ENCODE assay signal across 10 mouse cellular contexts in the genomic region with DNA sequence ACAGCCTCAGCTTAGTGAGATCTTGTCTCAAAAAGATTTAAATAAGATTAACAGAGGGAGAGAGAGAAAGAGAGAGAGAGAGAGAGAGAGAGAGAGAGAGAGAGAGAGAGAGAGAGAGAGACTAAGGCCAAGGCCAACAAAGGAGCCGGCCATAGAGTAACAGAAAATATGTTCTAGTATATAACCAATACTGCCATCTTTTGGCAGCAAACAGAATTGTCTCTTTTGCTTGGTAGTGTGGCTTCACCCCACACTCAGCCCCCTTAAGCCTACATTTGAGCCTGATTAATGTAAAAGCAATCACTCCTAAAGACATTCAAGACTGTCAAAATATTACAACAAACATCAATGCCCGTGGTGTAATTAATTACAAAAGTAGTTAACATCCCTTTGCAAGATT. TPM values are rescaled to one million over a fixed set of nuclear protein-coding genes. Genes with fewer than 3 reads are reported as not detected.
DNase-seq lines count a peak whose midpoint lies in the region; ATAC-seq lines count a peak whose summit lies in the region.
"Had no signal": no experiment of that assay in that cellular context is flagged by ENCODE, and none has a peak within 500 bp of the region (broad histone marks: within the 10 kb centered on the region; RNA-seq: fewer than 3 reads in every experiment).

No protein-coding gene starts in this region.

- no peaks in the 10 kb centered on the region for H3K9me3 ChIP-seq in heart, embryonic 12.5 days (replicated peaks)
- H3K9me3 ChIP-seq in neural tube, embryonic 11.5 days (ENCODE audit: control insufficient read depth, low read length) = no peaks in the 10 kb centered on the region
- H3K9me3 ChIP-seq in neural tube, embryonic 15.5 days (replicated peaks) = no peaks in the 10 kb centered on the region
- H3K9me3 ChIP-seq: midbrain, embryonic 15.5 days had no signal

- WGBS in heart, embryonic 12.5 days = 40% methylated on average over 2 of the region's 2 CpGs
- WGBS in neural tube, embryonic 11.5 days = 51% methylated on average over 2 of the region's 2 CpGs
- WGBS in neural tube, embryonic 15.5 days = 58% methylated on average over 2 of the region's 2 CpGs

- H3K4me3 ChIP-seq in heart, embryonic 12.5 days = no peak overlapping the region
- H3K4me3 ChIP-seq in neural tube, embryonic 11.5 days (ENCODE audit: low read depth, low read length) = no peak overlapping the region
- no peak overlapping the region for H3K4me3 ChIP-seq in neural tube, embryonic 15.5 days (replicated peaks)
- H3K4me3 ChIP-seq: erythroblast, embryonic 14.5 days; midbrain, embryonic 15.5 days had no signal

- no peak for ATAC-seq in heart, embryonic 12.5 days (ENCODE audit: insufficient number of reproducible peaks, low FRiP score)
- ATAC-seq in neural tube, embryonic 11.5 days (ENCODE audit: insufficient read depth, low FRiP score, low TSS enrichment) = peak; percentile 23; the same call in 1 of the 2 replicates
- ATAC-seq in neural tube, embryonic 15.5 days (ENCODE audit: low FRiP score) = no peak
- ATAC-seq in common myeloid progenitor, adult 5-6 weeks (replicated peaks; ENCODE audit: low read depth, poor library complexity, severe bottlenecking) = peak; percentile 92
- ATAC-seq: midbrain, embryonic 15.5 days had no signal

- H3K4me2 ChIP-seq in heart, embryonic 12.5 days = no peak overlapping the region
- no peak overlapping the region for H3K4me2 ChIP-seq in neural tube, embryonic 11.5 days (ENCODE audit: low read depth)
- H3K4me2 ChIP-seq in neural tube, embryonic 15.5 days = no peak overlapping the region
- H3K4me2 ChIP-seq: midbrain, embryonic 15.5 days had no signal

- no peaks in the 10 kb centered on the region for H3K4me1 ChIP-seq in heart, embryonic 12.5 days (replicated peaks)
- no peaks in the 10 kb centered on the region for H3K4me1 ChIP-seq in neural tube, embryonic 11.5 days (ENCODE audit: control insufficient read depth, insufficient read depth, low read length)
- H3K4me1 ChIP-seq in neural tube, embryonic 15.5 days = no peaks in the 10 kb centered on the region
- H3K4me1 ChIP-seq: midbrain, embryonic 15.5 days had no signal

- H3K36me3 ChIP-seq in heart, embryonic 12.5 days = no peaks in the 10 kb centered on the region
- H3K36me3 ChIP-seq in neural tube, embryonic 11.5 days (ENCODE audit: control insufficient read depth, insufficient read depth, low read length) = no peaks in the 10 kb centered on the region
- no peaks in the 10 kb centered on the region for H3K36me3 ChIP-seq in neural tube, embryonic 15.5 days
- no peaks in the 10 kb centered on the region for H3K36me3 ChIP-seq in splenic B cell, adult 2 months (ENCODE audit: control insufficient read depth, insufficient read depth, low read length, poor library complexity, severe bottlenecking)
- H3K36me3 ChIP-seq: midbrain, embryonic 15.5 days had no signal

- no peaks in the 10 kb centered on the region for H3K27me3 ChIP-seq in heart, embryonic 12.5 days (replicated peaks)
- H3K27me3 ChIP-seq in neural tube, embryonic 11.5 days (ENCODE audit: control insufficient read depth, insufficient read depth, low read length) = no peaks in the 10 kb centered on the region
- no peaks in the 10 kb centered on the region for H3K27me3 ChIP-seq in neural tube, embryonic 15.5 days (replicated peaks)
- H3K27me3 ChIP-seq in splenic B cell, adult 2 months (ENCODE audit: control insufficient read depth, insufficient read depth, low read length, poor library complexity, severe bottlenecking) = no peaks in the 10 kb centered on the region
- H3K27me3 ChIP-seq: midbrain, embryonic 15.5 days had no signal

- H3K9ac ChIP-seq in heart, embryonic 12.5 days = no peak overlapping the region
- no peak overlapping the region for H3K9ac ChIP-seq in neural tube, embryonic 11.5 days (ENCODE audit: low read length)
- no peak overlapping the region for H3K9ac ChIP-seq in neural tube, embryonic 15.5 days (replicated peaks)
- H3K9ac ChIP-seq: midbrain, embryonic 15.5 days had no signal

- H3K27ac ChIP-seq in heart, embryonic 12.5 days (ENCODE audit: poor library complexity, severe bottlenecking) = no peak overlapping the region
- no peak overlapping the region for H3K27ac ChIP-seq in neural tube, embryonic 11.5 days (ENCODE audit: low read depth, low read length)
- H3K27ac ChIP-seq in neural tube, embryonic 15.5 days (replicated peaks) = no peak overlapping the region
- H3K27ac ChIP-seq: midbrain, embryonic 15.5 days had no signal

- intact Hi-C loops in heart, postnatal 10 days (cut with DNase I) = loop anchor here (1.0 kb wide), 1 partner anchor 73 kb away; no protein-coding TSS in a partner anchor

- DNase-seq in heart, postnatal 10 days = peak; percentile 6 to 11
- DNase-seq in neural tube, embryonic 11.5 days (ENCODE audit: low spot score) = no peak
- DNase-seq in splenic B cell, adult 2 months (ENCODE audit: low read depth, low spot score) = peak; percentile 64
- no peak for DNase-seq in thymus, postnatal 0 days (ENCODE audit: low spot score)
- no peak for DNase-seq in layer of hippocampus, adult 9-10 months (ENCODE audit: low spot score)

RNA-seq across cellular contexts. Expression of a gene that starts 37.1 kb away (rescaled TPM):
- under 1 TPM; 0.20 to 0.31 TPM for total RNA-seq in heart, postnatal 10 days (2021)
- polyA plus RNA-seq in heart, embryonic 12.5 days (2016; fragmentation: Nextera tagmentation; extraction: Ambion mirVana) = 0.06 and 0.08 TPM in 2 replicates
- polyA plus RNA-seq in neural tube, embryonic 11.5 days (2014; fragmentation: Nextera tagmentation; extraction: Ambion mirVana) = 0.88 and 1.2 TPM in 2 replicates
- 7.6 and 9.1 TPM in 2 replicates for polyA plus RNA-seq in neural tube, embryonic 15.5 days (2015; fragmentation: Nextera tagmentation; extraction: Ambion mirVana)
- not detected in 2 replicates for total RNA-seq in common myeloid progenitor, adult 5-6 weeks (2017)
- polyA plus RNA-seq in thymus, postnatal 0 days (2015; fragmentation: Nextera tagmentation; extraction: Ambion mirVana) = 0.09 and 0.30 TPM in 2 replicates
- polyA plus RNA-seq: erythroblast, embryonic 14.5 days had no signal

RNA-seq across cellular contexts. Expression of a gene that starts 52.3 kb away (rescaled TPM):
- total RNA-seq in heart, postnatal 10 days (2021) = 10 to 100 TPM; 11.5 to 12.9 TPM
- 9.5 and 9.8 TPM in 2 replicates for polyA plus RNA-seq in heart, embryonic 12.5 days (2016; fragmentation: Nextera tagmentation; extraction: Ambion mirVana)
- 10.2 and 13.0 TPM in 2 replicates for polyA plus RNA-seq in neural tube, embryonic 11.5 days (2014; fragmentation: Nextera tagmentation; extraction: Ambion mirVana)
- polyA plus RNA-seq in neural tube, embryonic 15.5 days (2015; fragmentation: Nextera tagmentation; extraction: Ambion mirVana) = 7.8 and 8.7 TPM in 2 replicates
- 14.8 and 21.7 TPM in 2 replicates for total RNA-seq in common myeloid progenitor, adult 5-6 weeks (2017)
- polyA plus RNA-seq in thymus, postnatal 0 days (2015; fragmentation: Nextera tagmentation; extraction: Ambion mirVana) = 3.7 and 4.1 TPM in 2 replicates

Comparison
In these comparisons a context has a peak if more than half of its experiments do, and no peak if none do; other contexts are left out.
1. ATAC-seq: peak in neural tube, embryonic 11.5 days (single experiment) and common myeloid progenitor, adult 5-6 weeks (single experiment); none in heart, embryonic 12.5 days (single experiment) and neural tube, embryonic 15.5 days (single experiment).
2. DNase-seq: peak in heart, postnatal 10 days (2 of 2) and splenic B cell, adult 2 months (single experiment); none in neural tube, embryonic 11.5 days (single experiment), thymus, postnatal 0 days (single experiment) and layer of hippocampus, adult 9-10 months (single experiment).